Mouse (Mus musculus) lung, postnatal 0 days (tissue): ENCODE data around the gene Spryd3.

Experiments used
- CTCF ChIP-seq: IDR thresholded peaks from 2 replicates; pipeline ENCODE4 v1.5.1; 2016; ENCODE audit warnings: antibody characterized with exemption, mild to moderate bottlenecking
- EP300 ChIP-seq: IDR thresholded peaks from 2 replicates; pipeline ENCODE4 v1.6.1; 2016; ENCODE audit warnings: antibody characterized with exemption, mild to moderate bottlenecking, control low read depth

- no peak for TF ChIP-seq EP300
- TF ChIP-seq CTCF, result no peak
Measured at GRCm38 (mm10) chr15:102114651-102115260, 21.3 kb downstream of the Spryd3 start.
